Mouse (Mus musculus): ENCODE data around the gene Cpox.

Cpox gene

DNA sequence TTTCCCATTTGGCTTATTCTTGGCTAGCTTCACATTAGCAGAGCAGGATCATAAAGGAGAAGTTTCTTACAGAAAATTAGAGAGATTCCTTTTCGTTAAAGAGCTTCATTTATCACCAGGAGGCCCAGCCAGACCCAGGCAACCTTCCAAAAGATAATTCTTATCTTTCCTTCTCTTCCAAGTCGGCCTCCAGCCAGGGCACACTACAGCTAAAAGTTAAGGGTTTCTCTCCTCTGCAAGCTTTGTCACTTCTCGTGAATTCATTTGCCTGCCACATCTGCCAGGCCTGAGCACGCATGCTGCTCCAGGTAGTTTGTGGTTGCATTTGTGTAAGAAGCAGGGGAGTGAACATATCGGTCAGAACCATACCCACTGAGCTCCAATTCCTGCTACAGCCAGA, 828 bp upstream of the Cpox start:
- no peak for DNase-seq (ENCODE audit: low read depth, low spot score)

DNA sequence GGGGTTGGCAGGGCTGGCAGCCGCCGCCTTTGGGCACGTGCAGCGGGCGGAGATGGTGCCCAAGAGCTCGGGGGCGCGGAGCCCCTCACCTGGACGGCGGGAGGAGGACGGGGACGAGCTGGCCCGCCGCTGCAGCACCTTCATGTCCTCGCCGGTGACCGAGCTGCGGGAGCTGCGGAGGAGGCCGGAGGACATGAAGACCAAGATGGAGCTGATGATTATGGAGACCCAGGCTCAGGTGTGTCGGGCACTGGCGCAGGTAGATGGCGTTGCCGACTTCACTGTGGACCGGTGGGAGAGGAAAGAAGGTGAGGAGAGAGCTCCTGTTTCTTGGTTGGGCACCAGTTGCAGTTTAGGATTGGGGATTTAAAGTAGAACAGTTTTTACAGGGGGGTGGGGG, 551 bp downstream of the Cpox start:
- DNase-seq (ENCODE audit: low read depth, low spot score): no peak

DNA sequence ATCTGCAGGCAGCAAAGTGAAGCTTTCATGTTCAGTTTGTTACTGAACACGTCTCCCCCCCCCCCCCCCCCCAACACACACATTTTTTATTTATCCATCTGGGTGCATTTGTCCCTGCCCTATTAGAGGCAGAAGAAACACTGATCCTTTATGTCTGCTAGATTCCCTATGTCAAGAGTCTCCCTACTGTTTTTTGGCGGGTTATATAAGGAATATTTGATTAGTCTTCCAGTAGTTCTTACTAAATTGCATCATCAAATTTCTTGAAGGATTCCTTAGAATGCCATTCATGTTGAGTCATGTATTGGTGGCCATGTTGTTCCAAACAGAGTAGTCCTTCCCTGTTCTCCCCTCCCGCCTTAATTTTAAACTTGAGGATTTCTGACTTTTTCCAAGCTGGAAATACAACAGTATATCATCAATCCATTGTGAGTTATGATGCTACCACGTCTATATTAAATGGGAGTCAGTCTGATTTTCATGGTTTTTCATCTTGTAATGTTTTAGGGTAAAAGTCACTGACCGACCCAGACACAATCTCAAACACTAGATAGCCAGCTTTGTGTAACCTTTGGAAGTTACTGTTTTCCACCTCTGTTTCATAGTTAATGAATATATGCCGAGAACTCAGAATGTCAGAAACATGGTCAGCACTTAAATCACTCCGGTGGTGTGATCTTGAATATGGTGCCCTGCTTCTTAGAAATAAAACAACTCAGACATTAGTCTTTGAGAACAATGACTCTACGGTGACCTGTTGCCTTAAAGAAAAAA, 1.3 kb downstream of the Cpox start:
- no peak for DNase-seq (ENCODE audit: low read depth, low spot score)

DNA sequence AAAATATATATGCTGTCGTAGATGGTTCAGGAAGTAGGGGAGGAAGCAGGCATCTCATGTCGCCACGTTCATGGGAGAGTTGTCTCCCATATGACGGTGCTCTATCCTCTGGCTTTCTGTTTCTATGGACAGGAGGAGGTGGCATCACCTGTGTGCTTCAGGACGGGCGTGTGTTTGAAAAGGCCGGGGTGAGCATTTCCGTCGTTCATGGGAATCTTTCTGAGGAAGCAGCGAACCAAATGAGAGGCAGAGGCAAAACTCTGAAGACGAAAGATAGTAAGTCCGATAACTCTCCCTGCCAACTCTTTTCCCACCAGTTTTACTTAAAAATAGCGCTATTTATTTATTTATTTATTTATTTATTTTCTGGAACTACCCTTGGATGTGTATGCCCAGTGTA, 2.3 kb downstream of the Cpox start:
- DNase-seq (ENCODE audit: low read depth, low spot score): no peak

DNA sequence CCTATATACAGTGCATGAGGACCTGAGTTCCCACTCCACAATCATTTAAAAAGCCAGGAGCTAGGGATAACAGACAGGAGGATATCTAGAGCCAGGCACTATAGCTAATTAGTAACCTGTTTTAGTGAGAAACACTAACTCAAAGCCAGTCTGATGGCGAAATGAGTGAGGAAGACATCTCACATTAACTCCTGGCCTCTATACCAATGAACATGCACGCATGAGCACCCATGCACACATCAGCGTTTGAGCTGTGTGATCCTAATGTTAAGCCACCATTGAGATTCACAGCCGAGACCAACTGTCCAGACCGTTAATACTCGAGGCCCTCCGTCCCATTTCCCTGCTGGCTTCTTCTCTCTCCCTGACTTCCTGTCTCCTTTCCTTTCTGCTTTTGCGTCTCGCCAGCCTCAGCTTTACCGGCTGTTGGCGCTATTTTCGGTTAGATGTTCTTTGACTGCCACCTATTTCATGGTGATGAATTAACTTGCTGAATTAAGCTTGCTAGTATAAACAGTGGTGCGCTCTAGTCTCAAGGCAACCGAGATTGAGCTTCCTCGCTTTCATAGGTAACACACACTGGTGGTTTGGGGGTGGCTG, 3.8 kb downstream of the Cpox start:
- DNase-seq (ENCODE audit: low read depth, low spot score): no peak

DNA sequence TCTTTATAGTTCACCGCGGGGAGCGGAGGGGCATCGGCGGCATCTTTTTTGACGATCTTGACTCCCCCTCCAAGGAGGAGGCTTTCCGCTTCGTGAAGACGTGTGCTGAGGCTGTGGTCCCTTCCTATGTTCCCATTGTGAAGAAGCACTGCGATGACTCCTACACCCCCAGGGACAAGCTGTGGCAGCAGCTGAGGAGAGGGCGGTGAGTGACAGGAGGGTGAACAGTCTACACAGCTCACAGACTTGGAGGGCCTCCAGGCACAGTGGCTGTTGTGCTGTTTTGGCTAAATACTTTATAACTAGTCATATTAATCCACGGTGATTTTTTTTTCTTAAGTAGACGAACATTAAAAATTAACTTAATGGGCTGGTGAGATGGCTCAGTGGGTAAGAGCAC, 5.2 kb downstream of the Cpox start:
- DNase-seq (ENCODE audit: low read depth, low spot score): no peak

DNA sequence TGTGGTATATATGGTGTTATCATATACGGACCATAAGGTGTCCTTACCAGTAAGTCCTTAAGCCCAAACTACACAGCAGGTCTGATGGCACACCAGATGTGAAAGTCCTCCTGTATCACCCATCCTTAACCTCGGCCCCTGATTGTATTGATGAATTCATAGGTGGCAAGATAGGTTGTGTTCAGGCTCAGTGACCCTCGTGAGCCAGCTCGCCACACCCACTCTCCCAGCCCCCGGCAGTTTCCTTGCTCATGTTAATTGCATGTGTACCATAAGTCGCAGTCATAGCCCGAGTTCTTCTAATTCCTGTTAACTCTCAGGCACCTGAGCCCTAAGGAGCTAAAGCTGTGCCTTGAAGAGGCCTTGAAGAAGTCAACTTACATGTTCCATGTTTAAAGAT, 6.1 kb downstream of the Cpox start:
- DNase-seq (ENCODE audit: low read depth, low spot score): no peak

DNA sequence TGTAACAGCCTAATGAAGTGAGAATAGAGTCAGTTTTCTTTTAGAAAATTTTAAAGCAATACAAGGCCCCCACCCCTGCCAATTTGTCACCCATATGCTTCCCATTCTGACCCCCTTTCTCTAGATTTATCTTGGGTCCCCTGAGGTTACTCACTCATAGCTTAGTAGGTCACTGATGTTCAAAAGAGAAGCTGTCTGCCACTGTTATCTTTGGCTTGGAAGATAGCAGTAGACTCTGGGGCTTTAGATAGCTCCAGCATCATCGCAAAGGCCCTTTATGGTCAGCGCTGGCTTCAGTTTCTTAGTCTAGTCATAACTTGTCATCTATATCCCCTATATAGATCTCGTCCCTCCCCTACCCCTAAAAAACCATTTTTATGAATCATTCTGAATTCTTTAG, 6.5 kb downstream of the Cpox start:
- DNase-seq (ENCODE audit: low read depth, low spot score): no peak

DNA sequence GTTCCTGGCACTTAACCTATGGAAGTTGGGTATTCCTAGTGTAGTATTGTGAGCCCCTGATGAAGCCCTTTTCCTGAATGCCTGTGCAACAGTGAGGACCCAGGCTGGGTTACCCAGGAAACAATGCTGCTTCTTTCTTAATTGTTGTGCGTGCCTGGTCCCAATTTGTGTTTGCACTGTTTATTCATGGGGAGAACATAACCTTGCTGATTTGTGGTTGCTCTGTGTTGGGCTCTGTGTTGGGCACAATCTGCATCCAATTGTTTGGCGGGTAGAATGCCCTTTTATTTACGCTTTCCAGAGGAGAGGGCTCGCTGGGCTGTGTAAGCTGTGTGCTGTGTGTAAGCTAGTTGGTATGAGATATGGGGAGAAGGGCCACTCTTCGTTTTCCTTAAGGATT, 7.4 kb downstream of the Cpox start:
- no peak for DNase-seq (ENCODE audit: low read depth, low spot score)

DNA sequence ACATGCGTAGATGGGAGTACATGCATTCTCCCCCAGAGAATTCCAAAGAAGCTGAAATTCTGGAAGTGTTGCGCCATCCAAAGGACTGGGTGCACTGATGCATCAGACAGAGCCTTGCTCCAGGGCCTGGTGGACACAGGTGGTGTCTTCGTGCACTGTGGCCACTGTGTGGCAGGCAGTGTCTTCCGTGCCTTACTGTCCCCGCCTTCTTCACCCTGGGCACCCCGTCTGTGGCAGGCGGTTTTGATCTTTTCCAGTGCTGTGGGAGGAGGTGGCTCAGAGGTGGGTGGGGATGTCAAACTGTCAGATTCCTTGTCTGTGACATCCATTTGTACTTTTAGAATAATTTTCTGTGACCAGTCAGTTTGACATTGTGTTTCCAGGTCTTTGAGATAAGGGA, 8.6 kb downstream of the Cpox start:
- DNase-seq (ENCODE audit: low read depth, low spot score): no peak

DNA sequence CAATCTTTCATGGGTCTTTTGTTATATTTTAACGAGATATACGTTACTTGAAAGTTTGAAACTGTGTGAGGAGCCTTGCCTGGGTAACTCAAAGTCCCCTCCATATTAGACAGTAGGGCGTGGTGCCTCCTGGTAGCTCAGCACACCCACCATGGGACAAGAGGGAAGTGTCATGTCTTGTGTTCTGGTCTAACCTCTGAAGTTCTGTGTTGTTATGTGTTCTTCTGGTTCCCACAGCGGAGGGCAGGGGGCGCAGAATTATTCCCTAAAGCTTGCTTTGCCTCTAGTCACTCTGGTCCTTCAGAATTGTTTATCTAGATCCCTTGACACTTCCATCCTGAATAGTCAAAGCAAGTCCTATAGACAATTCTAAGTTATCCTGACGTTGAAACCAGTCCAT, 12.0 kb downstream of the Cpox start:
- no peak for DNase-seq (ENCODE audit: low read depth, low spot score)

DNA sequence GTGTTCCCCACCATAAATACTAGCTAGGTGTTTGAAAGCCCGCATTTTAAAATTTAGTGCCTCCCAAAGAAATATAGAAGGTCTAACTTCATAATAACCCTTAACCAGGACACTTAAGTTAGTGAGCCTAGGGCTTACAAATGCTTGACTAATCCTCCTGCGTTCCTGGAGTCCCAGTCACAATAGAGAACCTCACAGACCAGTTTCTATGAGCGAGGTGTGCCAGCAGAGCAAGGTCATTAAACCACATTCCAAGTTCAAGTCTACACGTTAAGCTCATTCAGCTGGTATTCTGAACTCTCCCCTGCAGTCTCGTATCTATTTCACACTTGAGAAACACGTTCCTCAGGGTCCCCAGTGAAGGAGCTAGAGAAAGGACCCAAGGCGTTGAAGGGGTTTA, 12.8 kb downstream of the Cpox start:
- no peak for DNase-seq (ENCODE audit: low read depth, low spot score)

DNA sequence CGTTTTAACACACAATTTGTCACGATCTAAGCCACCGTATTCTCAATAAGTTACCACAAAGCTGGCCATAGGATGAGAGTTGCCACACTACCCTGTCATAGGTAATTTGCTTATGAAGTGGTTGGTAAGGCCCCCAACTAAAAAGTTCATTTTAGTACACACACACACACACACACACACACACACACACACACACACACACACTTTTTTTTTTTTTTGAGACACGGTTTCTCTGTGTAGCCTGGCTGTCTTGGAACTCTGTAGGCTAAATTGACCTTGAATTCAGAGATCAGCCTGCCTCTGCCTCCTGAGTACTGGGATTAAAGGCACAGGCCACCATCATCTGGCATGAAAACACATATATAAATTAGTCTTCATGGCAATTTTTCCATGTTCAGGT, 13.8 kb downstream of the Cpox start:
- no peak for DNase-seq (ENCODE audit: low read depth, low spot score)

DNA sequence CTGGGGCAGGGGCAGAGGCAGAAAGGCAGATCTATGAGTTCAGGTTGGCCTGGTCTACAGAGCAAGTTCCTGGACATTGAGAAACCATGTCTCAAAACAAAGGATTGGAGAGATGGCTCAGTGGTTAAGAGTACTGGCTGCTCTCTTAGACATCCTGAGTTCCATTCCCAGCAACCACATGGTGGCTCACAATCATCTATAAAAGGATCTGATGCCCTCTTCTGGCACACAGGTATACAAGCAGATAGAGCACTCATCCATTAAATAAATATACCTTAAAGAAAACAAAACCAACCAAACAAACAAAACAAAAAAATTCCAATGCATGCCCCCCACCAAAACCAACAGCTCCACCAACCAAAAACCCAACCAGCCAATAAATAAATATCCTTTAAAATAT, 14.4 kb downstream of the Cpox start:
- no peak for DNase-seq (ENCODE audit: low read depth, low spot score)

DNA sequence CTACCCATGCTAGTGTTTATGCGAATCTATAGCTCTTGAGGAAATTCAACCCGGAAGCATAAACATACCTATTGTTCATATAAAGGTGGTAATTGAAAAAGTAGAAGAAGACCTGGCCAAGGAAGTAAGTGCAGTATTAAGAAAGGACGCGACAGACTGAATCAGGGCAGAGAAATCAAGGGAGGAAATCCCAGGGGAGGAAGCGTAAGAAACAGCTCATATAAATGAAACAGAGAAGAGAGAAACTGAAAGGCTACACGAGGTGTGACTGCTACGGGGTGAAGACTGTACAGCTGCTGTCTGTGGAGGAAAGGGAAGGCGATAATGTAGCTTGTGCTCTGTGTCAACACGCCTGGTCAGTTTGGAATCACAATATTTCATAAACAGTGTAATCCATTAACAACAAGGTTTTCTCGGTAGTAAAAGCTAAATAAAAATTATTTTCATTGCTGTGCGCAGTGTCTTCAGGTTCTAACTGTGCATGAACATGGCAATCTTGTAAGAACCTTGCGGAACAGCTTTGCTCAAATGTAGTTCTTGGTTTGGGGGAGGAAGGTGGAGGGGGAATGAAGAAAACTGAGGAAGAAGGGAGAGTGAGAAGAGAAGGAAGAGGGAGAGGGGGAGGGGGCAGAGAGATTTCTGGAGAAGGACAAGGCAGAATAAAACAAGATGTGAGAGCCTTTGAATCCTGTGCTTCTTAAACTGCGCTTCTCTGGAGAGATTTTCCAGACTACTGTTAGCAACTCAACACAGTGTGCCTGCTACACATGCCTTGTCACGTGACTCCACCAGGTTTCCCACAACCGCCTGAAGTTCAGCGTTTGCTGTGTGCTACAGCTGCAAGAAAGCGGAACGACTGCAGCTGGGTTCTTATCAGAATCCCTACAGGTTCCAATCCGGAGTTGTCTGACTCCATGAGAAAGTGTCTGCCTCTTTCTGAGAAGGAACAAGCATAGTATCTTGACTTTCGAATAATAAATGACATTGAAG, 15.8 kb downstream of the Cpox start:
- DNase-seq (ENCODE audit: low read depth, low spot score): no peak

DNA sequence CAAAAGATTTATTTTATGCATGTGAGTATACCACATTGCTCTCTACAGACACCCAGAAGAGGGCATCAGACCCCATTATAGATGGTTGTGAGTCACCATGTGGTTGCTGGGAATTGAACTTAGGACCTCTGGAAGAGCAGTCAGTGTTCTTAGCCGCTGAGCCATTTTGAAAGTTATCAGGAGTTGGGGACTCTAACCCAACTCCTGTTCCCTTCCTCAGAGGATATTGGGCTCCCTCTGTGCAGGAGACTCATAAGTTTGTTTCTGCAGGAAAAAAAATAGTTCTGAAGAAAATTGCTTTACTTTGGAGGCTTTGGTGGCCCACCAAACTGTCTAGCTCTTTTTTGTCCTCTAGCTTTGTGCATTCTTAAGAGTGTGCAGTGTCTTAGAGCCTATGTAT, 18.4 kb downstream of the Cpox start:
- no peak for DNase-seq (ENCODE audit: low read depth, low spot score)

DNA sequence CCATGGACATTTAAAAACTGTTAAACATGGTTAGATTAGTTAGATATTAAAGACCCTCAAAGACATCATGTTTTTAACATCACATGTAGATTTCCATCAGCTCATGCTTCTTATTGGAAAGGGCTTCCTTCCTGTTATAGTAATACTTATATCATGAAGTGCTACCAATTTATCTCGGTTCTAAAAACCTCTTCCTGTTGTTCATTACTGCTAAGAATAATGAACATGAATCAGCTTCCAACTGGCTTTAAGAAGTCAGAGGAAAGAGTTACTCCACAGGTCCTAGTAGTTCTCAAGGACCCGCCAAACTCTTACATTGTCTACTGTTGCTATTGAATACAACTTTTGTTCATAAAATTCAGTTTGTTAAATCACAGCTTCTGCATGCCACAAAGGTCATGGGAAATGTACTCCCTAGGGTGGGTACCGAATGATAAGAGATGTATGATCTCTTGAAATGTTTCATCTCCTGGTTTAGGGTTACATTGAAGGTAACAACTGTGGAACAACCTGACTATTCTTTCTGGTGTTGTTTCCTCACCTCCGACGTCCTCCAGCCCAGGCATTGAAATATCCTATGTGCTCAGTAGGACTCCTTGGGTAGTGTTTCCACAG, 19.6 kb downstream of the Cpox start:
- no peak for DNase-seq (ENCODE audit: low read depth, low spot score)

DNA sequence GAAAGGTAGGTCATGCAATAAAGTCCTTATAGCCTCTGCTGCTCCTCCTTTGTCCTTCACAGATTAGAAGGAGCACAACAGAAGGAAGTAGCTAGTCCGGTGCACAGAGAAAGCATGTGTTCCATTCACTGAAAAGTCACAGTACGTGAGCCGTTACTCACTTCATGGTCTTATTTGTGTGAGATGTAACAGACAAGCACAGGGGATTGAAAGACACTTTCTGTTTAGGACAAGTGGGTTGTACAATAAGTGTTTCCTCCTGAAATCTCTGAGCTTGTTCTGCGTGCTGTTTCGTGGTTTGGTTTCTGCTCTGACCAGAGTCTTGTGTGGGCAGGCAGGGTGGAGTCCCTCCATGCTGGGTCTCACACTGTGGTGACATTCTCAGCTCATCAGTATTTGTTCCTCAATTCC, 20.2 kb downstream of the Cpox start:
- no peak for DNase-seq (ENCODE audit: low read depth, low spot score)

DNA sequence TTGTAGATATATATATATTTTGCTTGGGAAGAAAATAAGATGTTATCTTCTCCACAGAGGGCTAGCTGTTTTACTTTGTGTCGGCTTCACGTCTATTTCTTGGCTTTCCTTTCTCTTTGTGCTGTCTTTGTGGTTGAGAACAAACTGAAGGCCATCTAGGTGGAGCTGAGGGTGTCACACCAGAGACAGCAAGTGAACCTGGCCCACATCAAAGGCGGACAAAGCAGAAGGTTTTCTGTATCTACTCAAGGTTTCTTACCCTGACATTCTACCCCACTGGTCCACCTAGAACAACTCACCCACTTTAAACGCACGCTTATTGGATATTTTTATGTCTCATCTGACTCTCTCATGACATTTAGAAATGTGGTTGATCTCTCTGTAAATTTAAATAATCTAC, 24.0 kb downstream of the Cpox start:
- DNase-seq (ENCODE audit: low read depth, low spot score): no peak

DNA sequence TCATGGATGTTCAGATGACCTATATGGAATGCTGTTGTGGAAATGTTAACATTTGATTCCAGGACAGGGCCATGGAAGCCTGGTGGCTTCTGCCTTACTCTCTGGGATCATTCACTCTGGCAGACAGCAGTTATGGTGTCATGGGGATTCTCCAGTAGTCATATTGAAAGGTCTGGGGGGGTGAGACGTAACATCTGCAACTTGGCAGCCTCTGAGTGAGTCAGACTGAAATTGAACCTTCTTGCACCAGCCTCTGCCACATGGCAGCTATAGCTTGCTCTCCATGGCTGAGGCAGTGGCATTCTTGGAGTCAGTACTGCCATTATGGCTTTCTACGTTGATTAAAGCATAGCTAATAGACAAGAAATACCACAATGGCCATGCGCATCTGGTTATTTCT, 26.7 kb downstream of the Cpox start:
- DNase-seq (ENCODE audit: low read depth, low spot score): no peak

DNA sequence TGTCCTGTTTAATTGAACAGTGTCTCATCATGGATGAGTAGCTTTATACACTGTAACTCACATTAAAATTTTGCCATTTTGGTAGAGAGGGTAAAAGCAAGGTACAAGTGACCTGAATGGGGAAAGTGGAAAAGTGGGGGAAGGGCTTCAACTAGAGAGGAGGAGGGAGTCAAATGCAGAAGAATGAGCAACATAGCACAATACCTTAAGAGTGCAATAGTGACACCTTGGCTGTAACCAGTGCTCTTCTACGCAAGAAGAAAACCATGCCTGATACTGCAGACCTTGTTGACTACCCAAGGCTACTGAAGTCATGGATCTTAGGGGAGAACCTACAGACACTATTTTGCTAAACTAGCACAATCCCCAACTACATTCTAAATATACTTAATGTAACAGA, 27.2 kb downstream of the Cpox start:
- DNase-seq (ENCODE audit: low read depth, low spot score): no peak

DNA sequence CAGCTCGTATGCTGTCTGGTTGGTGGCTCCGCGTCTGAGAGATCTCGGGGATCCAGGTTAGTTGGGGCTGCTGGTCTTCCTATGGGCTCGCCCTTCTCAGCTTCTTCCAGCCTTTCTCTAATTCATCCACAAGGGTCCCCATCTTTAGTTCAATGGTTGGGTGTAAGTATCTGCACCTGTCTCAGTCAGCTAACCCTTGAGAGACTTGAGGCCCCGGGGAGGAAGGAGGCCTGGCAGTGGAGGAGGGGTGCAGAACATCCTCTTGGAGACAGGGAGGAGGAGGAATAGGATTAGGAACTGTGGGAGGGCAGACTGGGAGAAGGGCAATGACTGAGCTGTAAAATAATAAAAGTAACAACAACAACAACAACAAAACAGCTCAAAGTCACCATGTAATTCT, 30.1 kb downstream of the Cpox start:
- DNase-seq (ENCODE audit: low read depth, low spot score): no peak
